Mouse (Mus musculus) v-Abl transformed pro-B cells (cell line): Measurements from ENCODE around the gene Zfp143.
"Not testable (repeated sequence)": the region's sequence is repeated elsewhere in the genome, so short reads cannot be mapped to it uniquely, and the experiment has no call there.

Experiments used
- in situ Hi-C, 2 experiments: fragments of 400-800 bp; cut with MboI; formaldehyde crosslinking; loops; one replicate each; pipeline ENCODE4 v1.15.1; 2025; ENCODE audit not compliant: unreplicated experiment in 2 of 2

Zfp143 gene

DNA sequence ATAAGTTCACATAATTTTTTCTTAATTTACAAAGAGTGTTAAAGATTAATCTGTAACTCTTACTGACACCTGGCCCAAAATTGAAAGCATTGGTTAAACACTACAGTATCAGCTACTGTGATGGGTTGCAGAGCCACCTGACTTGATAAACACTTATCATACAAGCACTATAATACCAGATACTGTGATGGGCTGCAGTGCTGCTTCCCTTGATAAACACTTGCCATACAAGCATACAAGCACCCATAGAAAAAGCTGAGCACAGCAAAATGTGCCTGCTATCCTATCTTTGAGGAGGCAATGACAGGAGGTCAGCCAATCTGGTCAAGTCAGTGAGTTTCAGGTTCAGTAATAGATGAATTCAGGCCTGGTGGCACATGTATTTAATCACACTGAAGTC, 24.2 kb downstream of the Zfp143 start:
- in situ Hi-C loops, result loop anchor here in 1 of 2 experiments (5.0 to 10.0 kb wide), 3 partner anchors 110 to 380 kb away; partner anchors contain the start of genes Akip1 and St5

GRCm38 (mm10) chr7:110087914-110088313, 26.9 kb downstream of the Zfp143 start:
- in situ Hi-C loops, result loop anchor here in 1 of 2 experiments (5.0 to 10.0 kb wide), 3 partner anchors 113 to 383 kb away; partner anchors contain the start of genes Akip1 and St5

GRCm38 (mm10) chr7:110091670-110092069, 30.7 kb downstream of the Zfp143 start:
- in situ Hi-C loops, result no loop called here

GRCm38 (mm10) chr7:110096332-110096731, 35.3 kb downstream of the Zfp143 start:
- in situ Hi-C loops, result no loop called here

DNA sequence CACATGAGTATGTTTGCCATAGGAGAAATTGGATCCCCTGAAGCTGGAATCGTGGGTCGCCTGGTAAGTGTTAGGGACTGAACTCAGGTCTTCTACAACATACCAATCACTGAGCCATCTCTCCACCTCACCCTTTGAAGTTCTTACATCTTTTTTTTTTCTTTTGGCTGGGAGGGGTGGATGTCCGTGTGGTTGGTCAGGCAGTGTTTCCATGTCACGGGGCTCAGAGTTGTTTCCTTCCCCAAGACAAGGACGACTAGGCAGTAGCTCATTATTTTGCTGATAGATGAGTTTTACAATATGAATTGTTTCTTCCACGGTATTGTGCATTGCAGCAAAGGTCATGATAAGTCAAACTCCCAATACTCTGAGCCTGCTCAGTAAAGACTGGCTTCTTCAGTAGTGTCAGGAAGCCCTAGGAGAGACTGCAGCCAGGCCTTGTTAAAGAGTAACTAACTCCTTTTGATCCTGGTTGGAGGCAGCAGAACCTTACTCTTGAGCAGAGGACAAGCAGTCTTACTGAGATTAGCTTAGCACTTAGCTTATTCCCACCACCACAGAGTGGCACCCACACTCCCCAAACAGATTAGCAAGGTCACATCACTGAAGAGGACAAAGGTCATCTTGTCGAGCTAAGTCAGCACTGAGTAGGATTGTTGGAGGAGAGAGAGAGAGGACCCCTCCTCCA, 36.2 kb downstream of the Zfp143 start:
- in situ Hi-C loops, result no loop called here

- in situ Hi-C loops, result no loop called here
These were observed 39.8 kb downstream of the Zfp143 start for GRCm38 (mm10) chr7:110100854-110101253.

- in situ Hi-C loops, result no loop called here
These were observed 40.2 kb downstream of the Zfp143 start for GRCm38 (mm10) chr7:110101266-110101665.

GRCm38 (mm10) chr7:110105041-110105440, 44.0 kb downstream of the Zfp143 start:
- in situ Hi-C loops, result no loop called here

GRCm38 (mm10) chr7:110106633-110107032, 45.6 kb downstream of the Zfp143 start:
- in situ Hi-C loops, result no loop called here

- in situ Hi-C loops, result not testable (repeated sequence)
These were observed 47.5 kb downstream of the Zfp143 start for GRCm38 (mm10) chr7:110108524-110108923.

GRCm38 (mm10) chr7:110108967-110109610, 48.1 kb downstream of the Zfp143 start:
- in situ Hi-C loops, result no loop called here

DNA sequence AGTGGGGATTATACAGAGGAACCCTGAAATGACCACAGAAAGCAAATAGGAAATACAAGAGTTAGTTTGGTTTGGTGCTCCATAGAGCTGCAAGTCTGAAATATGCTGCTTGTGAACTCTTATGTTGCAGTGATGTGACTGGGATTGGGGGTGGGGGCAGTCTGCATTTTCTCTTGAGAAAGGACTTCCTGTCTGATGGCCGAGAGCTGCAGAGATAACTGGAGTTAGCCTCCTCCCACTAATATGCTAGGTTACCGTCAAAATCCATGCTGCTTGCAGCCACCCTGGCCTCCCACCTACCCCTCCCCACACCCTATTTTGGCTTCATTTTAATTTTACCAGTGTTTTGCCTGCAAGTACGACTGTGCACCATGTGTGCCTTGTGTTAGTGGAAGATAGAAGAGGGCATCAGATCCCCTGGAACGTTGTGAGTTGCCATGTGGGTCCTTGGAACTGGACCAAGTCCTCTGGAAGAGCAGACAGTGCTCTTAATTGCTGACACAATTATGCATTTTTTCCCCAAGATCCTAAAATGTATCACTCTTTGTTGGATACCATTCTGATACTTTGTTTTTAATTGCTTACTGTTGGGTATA, 49.1 kb downstream of the Zfp143 start:
- in situ Hi-C loops, result no loop called here

GRCm38 (mm10) chr7:110114699-110115098, 53.7 kb downstream of the Zfp143 start:
- in situ Hi-C loops, result no loop called here

GRCm38 (mm10) chr7:110116731-110117291, 55.8 kb downstream of the Zfp143 start:
- in situ Hi-C loops, result no loop called here

GRCm38 (mm10) chr7:110118448-110118847, 57.4 kb downstream of the Zfp143 start:
- in situ Hi-C loops, result no loop called here

- in situ Hi-C loops, result no loop called here
These were observed 59.3 kb downstream of the Zfp143 start for GRCm38 (mm10) chr7:110120157-110120784.

DNA sequence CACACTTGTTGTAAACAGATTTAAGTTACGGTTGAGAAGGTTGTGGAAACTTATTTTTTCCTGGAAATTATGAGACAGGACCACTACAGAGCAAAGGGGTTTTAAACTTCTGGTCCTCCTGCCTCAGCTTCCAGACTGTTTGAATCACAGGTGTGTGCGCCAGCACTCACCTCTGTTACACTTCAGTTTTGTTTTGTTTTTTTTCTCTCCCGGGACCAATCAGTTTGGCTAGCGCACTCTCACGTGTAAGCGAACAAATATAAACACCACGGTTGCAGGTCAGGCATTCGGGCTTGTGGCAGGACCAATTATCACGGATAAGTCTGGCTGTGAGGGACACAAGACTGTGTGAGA, 60.1 kb downstream of the Zfp143 start:
- in situ Hi-C loops, result no loop called here

- in situ Hi-C loops, result no loop called here
These were observed 60.7 kb downstream of the Zfp143 start, which contains the start of gene Wee1 for GRCm38 (mm10) chr7:110121516-110122288. Gene Wee1 (plus strand): TSS chr7:110122046.

- in situ Hi-C loops, result no loop called here
These were observed 61.2 kb downstream of the Zfp143 start for GRCm38 (mm10) chr7:110122289-110122564.
